Mouse (Mus musculus) liver, embryonic 18 days (tissue): ENCODE results near the gene Surf6. TPM values are rescaled to one million over a fixed set of nuclear protein-coding genes. Genes with fewer than 3 reads are reported as not detected.

Experiments used
- polyA plus RNA-seq: library from polyadenylated mRNA; depleted of rRNA; stranded (reverse); fragments of >200 nt; gene quantifications from 2 replicates; pipeline ENCODE4 v1.2.3, GENCODE M21; 2012; rRNA removed

The Surf6 gene
- 7.7 and 8.0 TPM in 2 replicates for polyA plus RNA-seq

GRCm38 (mm10) chr2:26902467-26903220 lies at the start of gene Surf6:
Surf6 (minus strand) TSS chr2:26902879.

GRCm38 (mm10) chr2:26933304-26934055 lies 30.8 kb upstream of the Surf6 start, which contains the start of the genes Surf4 and Stkld1:
Surf4 (minus strand) TSS chr2:26933928.
Stkld1 (plus strand) TSS chr2:26934047.

GRCm38 (mm10) chr2:26915927-26916728 lies 13.4 kb upstream of the Surf6 start, which contains the start of the genes Surf2 and Surf1:
Surf2 (plus strand) TSS chr2:26916367.
Surf1 (minus strand) TSS chr2:26916530.

GRCm38 (mm10) chr2:26910124-26910993 lies 7.7 kb upstream of the Surf6 start, which contains the start of the genes Med22 and Rpl7a:
Med22 (minus strand) TSS chr2:26910677.
Rpl7a (plus strand) TSS chr2:26910764.

GRCm38 (mm10) chr2:26864879-26865278 lies 37.8 kb downstream of the Surf6 start, which contains the start of gene Abo:
Abo (minus strand) TSS chr2:26864979.

Other genes starting within 250 kb of the Surf6 start
- gene Lcn4, start 231.6 kb downstream of the Surf6 start, polyA plus RNA-seq: not detected in 2 replicates
- gene Abo, start 37.9 kb downstream of the Surf6 start, polyA plus RNA-seq: not detected in 2 replicates
- gene Med22, start 7.8 kb upstream of the Surf6 start, polyA plus RNA-seq: 12.9 and 14.0 TPM in 2 replicates
- gene Rpl7a, start 7.9 kb upstream of the Surf6 start, polyA plus RNA-seq: 985 and 1,167 TPM in 2 replicates
- 18.9 and 19.1 TPM in 2 replicates for gene Surf2, start 13.5 kb upstream of the Surf6 start, polyA plus RNA-seq
- 28.3 and 28.7 TPM in 2 replicates for gene Surf1, start 13.7 kb upstream of the Surf6 start, polyA plus RNA-seq
- gene Surf4, start 31.0 kb upstream of the Surf6 start, polyA plus RNA-seq: 82.5 and 83.9 TPM in 2 replicates
- gene Stkld1, start 31.2 kb upstream of the Surf6 start, polyA plus RNA-seq: 0.02 and 0.06 TPM in 2 replicates
- 16.8 and 17.9 TPM in 2 replicates for gene Rexo4, start 61.5 kb upstream of the Surf6 start, polyA plus RNA-seq
- 2.7 and 3.2 TPM in 2 replicates for gene Adamts13, start 70.5 kb upstream of the Surf6 start, polyA plus RNA-seq
- 24.3 and 25.3 TPM in 2 replicates for gene Cacfd1, start 107.0 kb upstream of the Surf6 start, polyA plus RNA-seq
- 0.36 and 0.44 TPM in 2 replicates for gene Slc2a6, start 125.1 kb upstream of the Surf6 start, polyA plus RNA-seq
- 0.02 TPM in 1 of 2 replicates, not detected in the other for gene Mymk, start 169.3 kb upstream of the Surf6 start, polyA plus RNA-seq
- gene Adamtsl2, start 176.5 kb upstream of the Surf6 start, polyA plus RNA-seq: 1.8 and 2.7 TPM in 2 replicates
- gene Fam163b, start 239.6 kb upstream of the Surf6 start, polyA plus RNA-seq: 0.01 TPM in 1 of 2 replicates, not detected in the other